Mouse (Mus musculus): ENCODE measurements at regions not wholly inside any gene's neighbourhood (a gene's known extent, or its start where the extent isn't known, plus 50 kb on each side); places are given as distances from the start of the nearest gene placed in this dataset.

- WGBS = 83% methylated on average over 1 of the region's 1 CpGs
- Histone ChIP-seq H3K4me3 (no peak overlapping the region), H3K4me1 (no peaks in the 10 kb centered on the region), H3K9ac (no peak overlapping the region), H3K9me3 (replicated peaks) (no peaks in the 10 kb centered on the region), H3K27ac (no peak overlapping the region), H3K4me2 (replicated peaks) (no peak overlapping the region), H3K27me3 (no peaks in the 10 kb centered on the region), H3K36me3 (no peaks in the 10 kb centered on the region)
- ATAC-seq (ENCODE audit: low FRiP score) = no peak
Measured at GRCm38 (mm10) chr3:47866061-47866460, 1418.0 kb upstream of the Pabpc4l start.

- Histone ChIP-seq H3K4me1 (no peaks in the 10 kb centered on the region), H3K4me3 (no peak overlapping the region), H3K9me3 (replicated peaks) (no peaks in the 10 kb centered on the region), H3K9ac (no peak overlapping the region), H3K27ac (no peak overlapping the region), H3K4me2 (replicated peaks) (no peak overlapping the region), H3K27me3 (no peaks in the 10 kb centered on the region), H3K36me3 (no peaks in the 10 kb centered on the region)
- WGBS = 90% methylated on average over 1 of the region's 1 CpGs
- no peak for ATAC-seq (ENCODE audit: low FRiP score)
Measured at GRCm38 (mm10) chr3:47863591-47863990, 1415.6 kb upstream of the Pabpc4l start.

GRCm38 (mm10) chr3:47845613-47846012 is 1397.6 kb upstream of the Pabpc4l start:
- no peak overlapping the region for H3K4me2 ChIP-seq (replicated peaks)
- ATAC-seq (ENCODE audit: low FRiP score) = no peak
- H3K36me3 ChIP-seq = no peaks in the 10 kb centered on the region
- no peaks in the 10 kb centered on the region for H3K9me3 ChIP-seq (replicated peaks)
- H3K4me1 ChIP-seq = no peaks in the 10 kb centered on the region
- H3K9ac ChIP-seq = no peak overlapping the region
- H3K27me3 ChIP-seq = no peaks in the 10 kb centered on the region
- H3K27ac ChIP-seq = no peak overlapping the region
- H3K4me3 ChIP-seq = no peak overlapping the region

GRCm38 (mm10) chr3:47836541-47837240 is 1388.7 kb upstream of the Pabpc4l start:
- H3K27ac ChIP-seq = no peak overlapping the region
- H3K4me2 ChIP-seq (replicated peaks) = no peak overlapping the region
- H3K27me3 ChIP-seq = no peaks in the 10 kb centered on the region
- no peak overlapping the region for H3K4me3 ChIP-seq
- no peak for ATAC-seq (ENCODE audit: low FRiP score)
- no peaks in the 10 kb centered on the region for H3K4me1 ChIP-seq
- no peak overlapping the region for H3K9ac ChIP-seq
- 76% methylated on average over 3 of the region's 3 CpGs for WGBS
- H3K36me3 ChIP-seq = no peaks in the 10 kb centered on the region
- no peaks in the 10 kb centered on the region for H3K9me3 ChIP-seq (replicated peaks)

DNA sequence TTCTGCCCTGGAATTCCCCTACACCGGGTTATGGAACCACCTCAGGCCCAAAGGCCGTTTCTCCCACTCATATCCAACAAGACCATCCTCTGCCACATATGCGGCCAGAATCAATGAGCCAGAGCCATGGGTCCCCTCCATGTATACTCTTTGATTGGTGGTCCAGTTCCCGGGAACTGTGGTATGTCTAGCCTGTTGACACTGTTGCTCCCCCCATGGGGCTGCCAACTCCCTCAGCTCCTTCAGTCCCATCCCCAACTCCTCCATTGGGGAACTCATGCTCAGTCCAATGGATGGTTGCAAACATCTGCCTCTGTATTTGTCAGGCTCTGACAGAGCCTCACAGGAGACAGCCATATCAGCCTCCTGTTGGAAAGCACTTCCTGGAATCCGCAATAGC is 1370.3 kb upstream of the Pabpc4l start:
- H3K9ac ChIP-seq = no peak overlapping the region
- no peak overlapping the region for H3K27ac ChIP-seq
- no peaks in the 10 kb centered on the region for H3K27me3 ChIP-seq
- H3K9me3 ChIP-seq (replicated peaks) = peaks cover 3% of the 10 kb centered on the region; the same call in 1 of the 2 replicates
- H3K4me1 ChIP-seq = no peaks in the 10 kb centered on the region
- no peak for ATAC-seq (ENCODE audit: low FRiP score)
- H3K4me3 ChIP-seq = no peak overlapping the region
- H3K36me3 ChIP-seq = no peaks in the 10 kb centered on the region
- WGBS = 85% methylated on average over 5 of the region's 5 CpGs
- H3K4me2 ChIP-seq (replicated peaks) = no peak overlapping the region

DNA sequence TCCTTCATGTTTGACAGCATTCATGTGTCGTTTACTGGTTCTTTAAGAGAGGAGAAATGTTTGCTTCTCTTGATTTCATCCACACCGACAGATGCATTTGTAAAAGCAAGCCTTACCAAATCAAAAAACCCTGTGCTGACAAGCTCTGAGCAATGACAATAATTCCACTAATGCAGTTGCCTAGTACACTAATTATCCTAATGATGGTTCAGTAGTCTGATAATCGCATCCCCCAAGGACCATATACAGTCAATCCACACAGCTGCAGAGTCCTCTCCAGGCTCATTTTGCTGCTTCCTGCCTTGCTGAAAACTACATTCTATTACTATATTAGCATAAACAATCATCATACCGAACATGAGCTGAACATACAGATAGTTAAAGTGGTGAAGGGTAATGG is 1369.5 kb upstream of the Pabpc4l start:
- no peak overlapping the region for H3K4me3 ChIP-seq
- H3K9me3 ChIP-seq (replicated peaks) = peaks cover 3% of the 10 kb centered on the region; the same call in 1 of the 2 replicates
- no peak overlapping the region for H3K9ac ChIP-seq
- peak; percentile 29; the same call in 1 of the 2 replicates for ATAC-seq (ENCODE audit: low FRiP score)
- H3K4me2 ChIP-seq (replicated peaks) = no peak overlapping the region
- 82% methylated on average over 4 of the region's 4 CpGs for WGBS
- H3K4me1 ChIP-seq = no peaks in the 10 kb centered on the region
- H3K27me3 ChIP-seq = no peaks in the 10 kb centered on the region
- no peaks in the 10 kb centered on the region for H3K36me3 ChIP-seq
- no peak overlapping the region for H3K27ac ChIP-seq
